Mouse (Mus musculus): ENCODE data around the gene Supt3. TPM values are rescaled to one million over a fixed set of nuclear protein-coding genes. Genes with fewer than 3 reads are reported as not detected.
A peak's percentile ranks its signal among the peaks of the same experiment; 100 is the strongest.

Supt3 gene
- polyA plus RNA-seq, 1 experiment, result 15.9 TPM

DNA sequence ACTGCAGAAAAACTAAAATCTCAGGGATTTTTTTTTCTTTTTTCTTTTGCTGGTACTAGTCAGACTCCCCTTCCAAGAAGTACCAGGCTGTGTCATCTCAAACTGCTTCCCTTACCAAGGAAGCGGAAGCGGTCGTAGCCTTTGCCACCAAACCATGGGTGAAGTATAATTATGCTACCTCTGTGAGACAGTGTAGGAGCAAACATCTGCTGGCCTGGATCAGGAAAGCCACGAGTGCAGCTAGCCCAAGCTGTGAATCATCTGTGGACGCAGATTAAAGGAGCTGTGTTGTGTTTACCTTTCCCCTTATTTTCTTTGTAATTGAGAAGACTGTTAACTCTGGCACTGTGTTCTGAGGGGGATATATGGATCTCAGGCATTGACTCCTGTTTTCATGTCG lies 255.3 kb downstream of the Supt3 start:
- Histone ChIP-seq H3K4me1 (ENCODE audit: control insufficient read depth, insufficient read depth, low read length) (no peaks in the 10 kb centered on the region), H3K9ac (ENCODE audit: low read depth, poor library complexity, severe bottlenecking) (no peak overlapping the region), H3K27me3 (ENCODE audit: control insufficient read depth, insufficient read depth, low read length, poor library complexity, severe bottlenecking) (no peaks in the 10 kb centered on the region), H3K36me3 (ENCODE audit: control insufficient read depth, insufficient read depth, low read length, poor library complexity, severe bottlenecking) (no peaks in the 10 kb centered on the region), H3K27ac (ENCODE audit: insufficient read depth, low read length) (no peak overlapping the region), H3K4me3 (ENCODE audit: low read depth, low read length) (no peak overlapping the region), H3K9me3 (replicated peaks; ENCODE audit: control insufficient read depth, insufficient read depth, low read length, poor library complexity, severe bottlenecking) (no peaks in the 10 kb centered on the region)
- TF ChIP-seq CTCF (IDR thresholded peaks at IDR 0.05; ENCODE audit: low read depth, low read length) (no peak), EP300 (IDR thresholded peaks at IDR 0.05; ENCODE audit: insufficient read depth, low read depth, low read length) (no peak), POLR2A (IDR thresholded peaks at IDR 0.05; ENCODE audit: insufficient read depth, low read length) (no peak)

DNA sequence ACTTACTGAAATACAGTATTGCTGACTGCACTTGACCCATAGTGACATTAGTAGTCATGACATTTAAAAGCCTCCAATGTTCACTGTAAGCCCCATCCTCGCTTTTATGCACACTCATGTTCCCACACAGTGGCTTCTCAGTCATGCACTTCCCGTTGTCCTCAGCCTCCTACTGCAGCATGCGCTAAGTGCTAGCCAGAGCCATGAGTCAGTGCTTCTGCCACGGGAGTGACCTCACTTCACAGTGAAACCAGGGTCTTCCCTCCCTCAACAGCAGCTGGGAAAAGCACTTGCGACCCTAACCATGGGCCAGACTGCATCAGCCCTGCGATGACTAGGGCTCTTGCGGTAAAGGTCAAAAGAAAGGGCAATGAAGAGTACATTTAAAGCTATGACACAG lies 256.7 kb downstream of the Supt3 start:
- Histone ChIP-seq H3K36me3 (ENCODE audit: control insufficient read depth, insufficient read depth, low read length, poor library complexity, severe bottlenecking) (no peaks in the 10 kb centered on the region), H3K4me3 (ENCODE audit: low read depth, low read length) (no peak overlapping the region), H3K27me3 (ENCODE audit: control insufficient read depth, insufficient read depth, low read length, poor library complexity, severe bottlenecking) (no peaks in the 10 kb centered on the region), H3K27ac (ENCODE audit: insufficient read depth, low read length) (no peak overlapping the region), H3K9me3 (replicated peaks; ENCODE audit: control insufficient read depth, insufficient read depth, low read length, poor library complexity, severe bottlenecking) (no peaks in the 10 kb centered on the region), H3K4me1 (ENCODE audit: control insufficient read depth, insufficient read depth, low read length) (no peaks in the 10 kb centered on the region), H3K9ac (ENCODE audit: low read depth, poor library complexity, severe bottlenecking) (no peak overlapping the region)
- TF ChIP-seq EP300 (IDR thresholded peaks at IDR 0.05; ENCODE audit: insufficient read depth, low read depth, low read length), result no peak
- no peak for TF ChIP-seq CTCF (IDR thresholded peaks at IDR 0.05; ENCODE audit: low read depth, low read length)
- TF ChIP-seq POLR2A (IDR thresholded peaks at IDR 0.05; ENCODE audit: insufficient read depth, low read length), result no peak

DNA sequence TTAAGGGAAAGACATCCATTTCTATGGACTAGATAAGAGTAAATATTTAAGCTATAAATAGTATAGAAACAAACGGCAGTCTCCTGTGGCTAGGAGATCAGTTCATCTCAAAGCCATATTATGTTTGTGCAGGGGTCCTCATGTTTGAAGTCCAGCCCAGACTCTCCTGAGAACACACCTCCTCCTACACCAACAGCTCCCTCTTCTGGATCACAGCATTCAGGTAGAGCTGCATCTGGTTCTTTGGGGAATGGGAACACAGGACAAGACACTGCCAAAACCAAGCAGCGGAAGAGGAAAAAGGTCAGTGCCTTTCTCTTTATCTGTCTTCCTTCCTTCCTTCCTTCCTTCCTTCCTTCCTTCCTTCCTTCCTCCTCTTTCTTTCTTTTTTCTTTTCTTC lies 264.1 kb downstream of the Supt3 start:
- Histone ChIP-seq H3K27me3 (ENCODE audit: control insufficient read depth, insufficient read depth, low read length, poor library complexity, severe bottlenecking) (no peaks in the 10 kb centered on the region), H3K4me1 (ENCODE audit: control insufficient read depth, insufficient read depth, low read length) (no peaks in the 10 kb centered on the region), H3K4me3 (ENCODE audit: low read depth, low read length) (no peak overlapping the region), H3K36me3 (ENCODE audit: control insufficient read depth, insufficient read depth, low read length, poor library complexity, severe bottlenecking) (no peaks in the 10 kb centered on the region), H3K27ac (ENCODE audit: insufficient read depth, low read length) (no peak overlapping the region), H3K9me3 (replicated peaks; ENCODE audit: control insufficient read depth, insufficient read depth, low read length, poor library complexity, severe bottlenecking) (no peaks in the 10 kb centered on the region), H3K9ac (ENCODE audit: low read depth, poor library complexity, severe bottlenecking) (no peak overlapping the region)
- TF ChIP-seq EP300 (IDR thresholded peaks at IDR 0.05; ENCODE audit: insufficient read depth, low read depth, low read length) (no peak), POLR2A (IDR thresholded peaks at IDR 0.05; ENCODE audit: insufficient read depth, low read length) (no peak), CTCF (IDR thresholded peaks at IDR 0.05; ENCODE audit: low read depth, low read length) (peak; percentile 2)

DNA sequence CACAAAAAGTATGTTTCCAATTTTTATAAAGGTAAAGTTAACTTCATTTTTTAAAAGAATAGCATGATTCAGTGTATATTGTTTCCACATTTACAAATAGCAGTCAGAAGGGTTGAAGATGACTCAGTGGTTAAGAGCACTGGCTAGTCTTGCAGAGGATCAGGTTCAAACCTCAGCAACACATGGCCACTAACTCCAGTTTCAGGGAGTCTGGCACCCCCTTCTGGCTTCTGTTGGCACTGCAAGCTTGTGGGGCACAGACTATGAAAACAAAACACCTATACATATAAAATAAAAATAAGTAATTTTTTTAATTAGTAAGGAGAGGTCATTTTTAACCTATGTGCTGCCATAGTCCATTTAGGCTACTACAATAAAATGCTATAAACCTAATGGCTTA lies 268.9 kb downstream of the Supt3 start:
- Histone ChIP-seq H3K4me1 (ENCODE audit: control insufficient read depth, insufficient read depth, low read length) (no peaks in the 10 kb centered on the region), H3K27me3 (ENCODE audit: control insufficient read depth, insufficient read depth, low read length, poor library complexity, severe bottlenecking) (no peaks in the 10 kb centered on the region), H3K4me3 (ENCODE audit: low read depth, low read length) (no peak overlapping the region), H3K9me3 (replicated peaks; ENCODE audit: control insufficient read depth, insufficient read depth, low read length, poor library complexity, severe bottlenecking) (no peaks in the 10 kb centered on the region), H3K36me3 (ENCODE audit: control insufficient read depth, insufficient read depth, low read length, poor library complexity, severe bottlenecking) (no peaks in the 10 kb centered on the region), H3K27ac (ENCODE audit: insufficient read depth, low read length) (no peak overlapping the region), H3K9ac (ENCODE audit: low read depth, poor library complexity, severe bottlenecking) (no peak overlapping the region)
- TF ChIP-seq EP300 (IDR thresholded peaks at IDR 0.05; ENCODE audit: insufficient read depth, low read depth, low read length), result no peak
- TF ChIP-seq CTCF (IDR thresholded peaks at IDR 0.05; ENCODE audit: low read depth, low read length), result peak; percentile 62
- TF ChIP-seq POLR2A (IDR thresholded peaks at IDR 0.05; ENCODE audit: insufficient read depth, low read length), result no peak

DNA sequence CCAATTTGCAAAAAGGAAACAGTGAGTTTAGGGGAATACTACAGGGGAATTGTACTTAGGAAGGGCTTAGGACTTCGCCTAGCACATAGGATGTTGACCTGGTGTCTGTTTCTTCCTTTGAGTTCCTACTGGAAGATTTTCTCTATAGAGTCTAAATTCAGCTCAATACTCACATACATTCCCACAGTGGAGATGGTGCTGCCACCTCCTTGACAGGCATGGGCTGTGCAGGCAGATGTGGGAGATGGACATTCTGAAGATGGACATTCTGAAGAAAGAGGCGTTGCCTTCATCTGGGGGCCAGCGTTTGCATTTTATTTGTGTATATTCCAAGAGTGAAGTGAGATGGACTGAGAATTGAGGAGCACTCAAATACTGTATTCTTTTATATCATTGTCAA lies 269.6 kb downstream of the Supt3 start:
- H3K27ac ChIP-seq (ENCODE audit: insufficient read depth, low read length), result no peak overlapping the region

DNA sequence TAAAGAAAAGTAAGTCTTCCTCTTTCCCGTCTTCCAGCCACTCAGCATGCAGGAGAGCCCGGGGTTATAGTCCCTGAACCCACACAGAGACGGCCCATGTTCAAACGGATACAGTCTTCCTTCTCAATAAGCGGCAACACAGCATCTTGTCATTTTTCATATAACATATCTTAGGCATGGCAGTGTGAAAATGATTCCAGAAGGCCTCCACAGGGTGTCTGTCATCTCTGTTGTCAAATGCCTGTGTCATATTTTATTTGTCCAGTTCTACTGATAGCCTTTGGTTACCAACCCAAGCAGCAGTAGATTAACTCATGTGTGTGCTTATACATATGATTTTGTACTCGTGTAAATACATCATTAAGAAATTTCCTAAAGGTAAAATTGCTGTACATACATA lies 270.3 kb downstream of the Supt3 start:
- TF ChIP-seq CTCF (IDR thresholded peaks at IDR 0.05; ENCODE audit: low read depth, low read length), result no peak
- H3K36me3 ChIP-seq (ENCODE audit: control insufficient read depth, insufficient read depth, low read length, poor library complexity, severe bottlenecking), result no peaks in the 10 kb centered on the region

More for the DNA sequence above, 269.6 kb downstream of the Supt3 start:
- H3K27me3 ChIP-seq (ENCODE audit: control insufficient read depth, insufficient read depth, low read length, poor library complexity, severe bottlenecking), result no peaks in the 10 kb centered on the region
- H3K4me3 ChIP-seq (ENCODE audit: low read depth, low read length), result no peak overlapping the region
- H3K9ac ChIP-seq (ENCODE audit: low read depth, poor library complexity, severe bottlenecking), result no peak overlapping the region
- TF ChIP-seq EP300 (IDR thresholded peaks at IDR 0.05; ENCODE audit: insufficient read depth, low read depth, low read length) (no peak), POLR2A (IDR thresholded peaks at IDR 0.05; ENCODE audit: insufficient read depth, low read length) (no peak), CTCF (IDR thresholded peaks at IDR 0.05; ENCODE audit: low read depth, low read length) (no peak)
- H3K36me3 ChIP-seq (ENCODE audit: control insufficient read depth, insufficient read depth, low read length, poor library complexity, severe bottlenecking), result no peaks in the 10 kb centered on the region
- H3K4me1 ChIP-seq (ENCODE audit: control insufficient read depth, insufficient read depth, low read length), result no peaks in the 10 kb centered on the region
- no peaks in the 10 kb centered on the region for H3K9me3 ChIP-seq (replicated peaks; ENCODE audit: control insufficient read depth, insufficient read depth, low read length, poor library complexity, severe bottlenecking)

More for the DNA sequence above, 270.3 kb downstream of the Supt3 start:
- H3K9me3 ChIP-seq (replicated peaks; ENCODE audit: control insufficient read depth, insufficient read depth, low read length, poor library complexity, severe bottlenecking), result no peaks in the 10 kb centered on the region
- no peak overlapping the region for H3K9ac ChIP-seq (ENCODE audit: low read depth, poor library complexity, severe bottlenecking)
- H3K4me3 ChIP-seq (ENCODE audit: low read depth, low read length), result no peak overlapping the region
- no peak overlapping the region for H3K27ac ChIP-seq (ENCODE audit: insufficient read depth, low read length)
- no peaks in the 10 kb centered on the region for H3K4me1 ChIP-seq (ENCODE audit: control insufficient read depth, insufficient read depth, low read length)
- no peaks in the 10 kb centered on the region for H3K27me3 ChIP-seq (ENCODE audit: control insufficient read depth, insufficient read depth, low read length, poor library complexity, severe bottlenecking)

Measured in ES-Bruce4 (cell line).